Mouse (Mus musculus): Measurements from ENCODE around the gene Frmd4b. TPM values are rescaled to one million over a fixed set of nuclear protein-coding genes. Genes with fewer than 3 reads are reported as not detected.

Frmd4b gene
- polyA plus RNA-seq (2012; fragmentation: generic; extraction: Trizol): 0.59 TPM

DNA sequence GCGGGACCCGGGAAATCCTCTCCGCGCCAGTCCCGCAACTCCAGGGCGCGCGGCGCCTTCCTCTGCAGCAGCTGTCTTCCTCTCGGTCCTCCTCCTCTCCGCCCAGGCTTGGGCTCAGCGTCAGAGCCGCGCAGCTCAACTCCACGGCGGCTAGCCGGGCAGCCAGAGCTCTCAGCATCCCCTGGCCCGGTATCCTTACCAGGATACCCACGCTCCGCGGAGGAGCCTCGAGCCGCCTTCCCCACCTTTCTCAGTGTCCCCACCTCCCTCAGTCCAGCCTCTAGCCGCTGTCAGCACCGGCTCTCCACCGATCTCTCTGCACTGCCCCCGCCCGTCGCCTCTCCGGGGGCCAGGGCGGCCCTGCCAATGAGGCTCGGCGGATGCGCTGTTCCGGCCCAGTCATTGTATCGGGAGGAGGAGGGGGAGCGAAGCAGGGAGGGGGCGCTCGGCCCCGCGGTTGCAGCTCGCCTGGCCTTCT, at the start of gene Frmd4b:
Frmd4b (minus strand) TSS at position 276 of the 478 bp plus-strand sequence.
- Histone ChIP-seq H3K27me3 (ENCODE audit: control insufficient read depth, insufficient read depth, insufficient read length) (peaks cover 20% of the 10 kb centered on the region), H3K4me2 (ENCODE audit: low read depth) (no peak within 1 kb of the TSS), H3K79me2 (ENCODE audit: control insufficient read depth, insufficient read depth) (no peaks in the 10 kb centered on the region), H3ac (ENCODE audit: control insufficient read depth, insufficient read length) (no peak within 1 kb of the TSS), H3K4me3 (no peak within 1 kb of the TSS), H3K36me3 (ENCODE audit: control insufficient read depth, insufficient read depth) (no peaks in the 10 kb centered on the region)
- TF ChIP-seq MYOD1 (IDR thresholded peaks at IDR 0.05; ENCODE audit: control insufficient read depth in 1 of 3, insufficient read length in 2 of 3, low read depth in 2 of 3) (no peak), TCF3 (IDR thresholded peaks at IDR 0.05; ENCODE audit: insufficient read length, low read depth) (no peak), REST (IDR thresholded peaks at IDR 0.05; ENCODE audit: insufficient read depth, insufficient read length) (no peak), TCF12 (IDR thresholded peaks at IDR 0.05; ENCODE audit: insufficient read depth, poor library complexity, severe bottlenecking) (no peak), MYOG (IDR thresholded peaks at IDR 0.05; ENCODE audit: control insufficient read depth in 1 of 3, insufficient read depth in 1 of 3, insufficient read length in 2 of 3, low read depth in 2 of 3) (no peak), SRF (IDR thresholded peaks at IDR 0.05; ENCODE audit: control insufficient read depth, insufficient read length, low read depth) (no peak), USF1 (IDR thresholded peaks at IDR 0.05; ENCODE audit: low read depth) (no peak)

DNA sequence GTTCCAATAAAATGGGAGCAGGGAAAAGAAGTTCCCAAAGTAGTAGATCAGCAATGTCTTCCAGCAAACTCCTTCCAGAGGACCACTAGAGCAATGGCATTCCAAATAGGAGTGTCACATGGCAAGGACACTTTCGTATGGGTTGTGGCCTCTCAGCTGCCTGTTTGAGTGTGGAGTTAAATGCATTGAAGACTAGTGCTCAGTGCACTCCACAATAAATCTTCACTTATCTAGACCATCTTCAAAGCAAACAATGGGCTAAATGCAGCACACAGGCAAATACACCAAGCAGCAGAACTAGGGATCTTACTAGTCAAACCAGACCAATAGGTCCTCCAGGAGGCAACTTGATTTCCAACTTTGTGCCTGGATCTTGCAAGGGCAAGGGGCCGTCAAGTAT, 49.1 kb upstream of the Frmd4b start:
- H3K27me3 ChIP-seq (ENCODE audit: control insufficient read depth, insufficient read depth, insufficient read length): no peaks in the 10 kb centered on the region
- H3K4me2 ChIP-seq (ENCODE audit: low read depth): no peak overlapping the region
- no peaks in the 10 kb centered on the region for H3K36me3 ChIP-seq (ENCODE audit: control insufficient read depth, insufficient read depth)
- TF ChIP-seq MYOD1 (IDR thresholded peaks at IDR 0.05; ENCODE audit: control insufficient read depth in 1 of 3, insufficient read length in 2 of 3, low read depth in 2 of 3): no peak
- TF ChIP-seq REST (IDR thresholded peaks at IDR 0.05; ENCODE audit: insufficient read depth, insufficient read length): no peak
- no peak for TF ChIP-seq TCF3 (IDR thresholded peaks at IDR 0.05; ENCODE audit: insufficient read length, low read depth)
- TF ChIP-seq E2F4 (IDR thresholded peaks at IDR 0.05; ENCODE audit: insufficient read depth): no peak
- TF ChIP-seq TCF12 (IDR thresholded peaks at IDR 0.05; ENCODE audit: insufficient read depth, poor library complexity, severe bottlenecking): no peak
- no peak for TF ChIP-seq POLR2A (IDR thresholded peaks at IDR 0.05; ENCODE audit: insufficient read length, low read depth)
- TF ChIP-seq POLR2AphosphoS2 (IDR thresholded peaks at IDR 0.05; ENCODE audit: insufficient read length, low read depth): no peak
- TF ChIP-seq SRF (IDR thresholded peaks at IDR 0.05; ENCODE audit: control insufficient read depth, insufficient read length, low read depth): no peak
- no peak for TF ChIP-seq MYOG (IDR thresholded peaks at IDR 0.05; ENCODE audit: control insufficient read depth in 1 of 3, insufficient read depth in 1 of 3, insufficient read length in 2 of 3, low read depth in 2 of 3)
- no peak for TF ChIP-seq MAX (IDR thresholded peaks at IDR 0.05; ENCODE audit: low read depth)
- no peak for TF ChIP-seq USF1 (IDR thresholded peaks at IDR 0.05; ENCODE audit: low read depth)
- no peak for TF ChIP-seq CEBPB (IDR thresholded peaks at IDR 0.05; ENCODE audit: insufficient read depth, poor library complexity, severe bottlenecking)
- H3ac ChIP-seq (ENCODE audit: control insufficient read depth, insufficient read length): no peak overlapping the region
- H3K4me3 ChIP-seq: no peak overlapping the region
- H3K79me2 ChIP-seq (ENCODE audit: control insufficient read depth, insufficient read depth): no peaks in the 10 kb centered on the region

DNA sequence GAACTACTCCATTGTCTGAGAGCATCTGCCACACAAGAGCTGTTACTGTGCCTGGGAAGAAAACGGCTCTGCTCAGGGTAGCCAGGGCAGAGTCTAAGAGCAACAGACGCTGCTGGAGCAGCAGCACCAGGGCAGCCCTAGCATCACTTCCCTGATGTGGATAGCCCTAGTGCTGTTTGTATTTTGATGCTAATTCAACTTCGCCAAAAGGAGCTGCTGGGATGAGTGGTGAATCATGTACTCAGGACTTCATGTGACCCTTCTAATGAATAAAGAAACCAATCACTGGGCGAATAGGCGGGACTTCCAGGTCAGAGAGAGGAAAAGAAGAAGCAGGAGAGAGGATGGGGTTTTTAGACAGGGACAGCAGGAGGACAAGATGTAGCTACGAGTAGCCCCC, 41.6 kb upstream of the Frmd4b start:
- H3K79me2 ChIP-seq (ENCODE audit: control insufficient read depth, insufficient read depth): no peaks in the 10 kb centered on the region
- H3ac ChIP-seq (ENCODE audit: control insufficient read depth, insufficient read length): no peak overlapping the region
- no peak overlapping the region for H3K4me3 ChIP-seq
- H3K36me3 ChIP-seq (ENCODE audit: control insufficient read depth, insufficient read depth): no peaks in the 10 kb centered on the region
- H3K4me2 ChIP-seq (ENCODE audit: low read depth): no peak overlapping the region
- no peaks in the 10 kb centered on the region for H3K27me3 ChIP-seq (ENCODE audit: control insufficient read depth, insufficient read depth, insufficient read length)
- TF ChIP-seq E2F4 (IDR thresholded peaks at IDR 0.05; ENCODE audit: insufficient read depth): no peak
- no peak for TF ChIP-seq MYOD1 (IDR thresholded peaks at IDR 0.05; ENCODE audit: control insufficient read depth in 1 of 3, insufficient read length in 2 of 3, low read depth in 2 of 3)
- no peak for TF ChIP-seq MYOG (IDR thresholded peaks at IDR 0.05; ENCODE audit: control insufficient read depth in 1 of 3, insufficient read depth in 1 of 3, insufficient read length in 2 of 3, low read depth in 2 of 3)
- TF ChIP-seq REST (IDR thresholded peaks at IDR 0.05; ENCODE audit: insufficient read depth, insufficient read length): no peak
- TF ChIP-seq MAX (IDR thresholded peaks at IDR 0.05; ENCODE audit: low read depth): no peak
- TF ChIP-seq POLR2AphosphoS2 (IDR thresholded peaks at IDR 0.05; ENCODE audit: insufficient read length, low read depth): no peak

DNA sequence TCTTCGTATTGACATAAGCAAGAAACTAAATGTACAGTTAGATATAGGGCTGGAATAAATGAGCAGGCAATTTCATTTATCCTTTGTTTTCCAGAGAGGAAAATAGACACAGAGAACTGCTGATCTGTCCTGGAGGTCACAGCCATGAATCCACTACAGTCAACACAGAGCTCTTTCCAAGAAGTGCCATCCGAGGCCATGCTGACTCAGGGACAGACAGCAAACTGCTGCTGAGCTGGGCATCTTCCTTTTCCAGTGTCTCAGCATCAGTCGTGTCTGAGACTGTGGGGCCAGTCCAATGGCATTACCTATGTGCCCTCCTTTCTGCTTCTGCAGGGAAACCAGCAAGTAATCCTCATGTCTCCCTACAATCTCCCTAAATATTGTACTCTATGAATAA, 38.6 kb upstream of the Frmd4b start:
- H3K4me2 ChIP-seq (ENCODE audit: low read depth): no peak overlapping the region
- H3K27me3 ChIP-seq (ENCODE audit: control insufficient read depth, insufficient read depth, insufficient read length): no peaks in the 10 kb centered on the region
- no peaks in the 10 kb centered on the region for H3K79me2 ChIP-seq (ENCODE audit: control insufficient read depth, insufficient read depth)
- H3K4me3 ChIP-seq: no peak overlapping the region
- no peak for TF ChIP-seq USF1 (IDR thresholded peaks at IDR 0.05; ENCODE audit: low read depth)
- no peak for TF ChIP-seq MAX (IDR thresholded peaks at IDR 0.05; ENCODE audit: low read depth)
- no peak overlapping the region for H3ac ChIP-seq (ENCODE audit: control insufficient read depth, insufficient read length)
- no peaks in the 10 kb centered on the region for H3K36me3 ChIP-seq (ENCODE audit: control insufficient read depth, insufficient read depth)

DNA sequence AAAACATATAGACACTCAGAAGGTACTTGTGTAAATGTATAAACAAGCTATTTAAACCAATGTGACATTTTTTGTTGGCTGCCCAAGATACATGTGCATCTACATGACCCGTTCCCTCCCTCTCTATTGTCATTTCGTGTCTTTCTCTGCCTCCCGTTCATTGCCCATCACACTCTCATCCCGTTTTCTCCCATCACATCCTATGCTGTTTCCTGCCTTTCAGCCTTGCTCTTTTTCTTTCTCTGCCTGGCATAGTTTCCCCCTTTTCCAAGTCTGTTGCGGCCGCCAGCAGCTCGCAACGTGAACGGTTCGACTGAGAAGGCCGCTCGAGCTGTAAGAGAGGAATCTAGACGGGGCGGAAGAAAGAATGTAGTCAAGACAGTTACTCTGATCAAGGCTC, 30.2 kb upstream of the Frmd4b start:
- no peak for TF ChIP-seq POLR2AphosphoS2 (IDR thresholded peaks at IDR 0.05; ENCODE audit: insufficient read length, low read depth)
- Histone ChIP-seq H3K4me3 (no peak overlapping the region), H3K4me2 (ENCODE audit: low read depth) (no peak overlapping the region), H3ac (ENCODE audit: control insufficient read depth, insufficient read length) (no peak overlapping the region), H3K36me3 (ENCODE audit: control insufficient read depth, insufficient read depth) (no peaks in the 10 kb centered on the region), H3K27me3 (ENCODE audit: control insufficient read depth, insufficient read depth, insufficient read length) (no peaks in the 10 kb centered on the region), H3K79me2 (ENCODE audit: control insufficient read depth, insufficient read depth) (no peaks in the 10 kb centered on the region)

DNA sequence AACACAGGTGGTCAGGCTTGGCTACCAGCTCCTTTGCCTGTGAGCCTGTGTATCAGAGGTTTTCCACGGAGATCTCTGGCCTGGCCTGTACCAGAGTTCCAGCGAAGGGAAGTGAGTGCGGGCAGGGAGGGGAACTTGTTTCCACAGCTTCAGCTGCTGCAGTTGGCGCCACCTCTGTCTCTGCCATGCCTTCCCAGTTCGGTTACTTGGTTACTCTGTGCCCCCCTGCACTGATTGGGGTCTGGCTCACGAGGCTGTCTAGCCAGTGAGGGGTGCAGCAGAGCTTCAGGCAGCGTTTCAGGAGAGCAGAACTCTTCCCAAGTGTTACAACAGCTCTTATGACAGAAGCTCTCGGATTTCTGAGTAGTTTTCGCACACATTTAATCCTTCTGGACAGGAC, 6.0 kb upstream of the Frmd4b start:
- Histone ChIP-seq H3K36me3 (ENCODE audit: control insufficient read depth, insufficient read depth) (no peaks in the 10 kb centered on the region), H3K79me2 (ENCODE audit: control insufficient read depth, insufficient read depth) (no peaks in the 10 kb centered on the region), H3K4me3 (no peak overlapping the region), H3K4me2 (ENCODE audit: low read depth) (no peak overlapping the region), H3K27me3 (ENCODE audit: control insufficient read depth, insufficient read depth, insufficient read length) (no peaks in the 10 kb centered on the region), H3ac (ENCODE audit: control insufficient read depth, insufficient read length) (no peak overlapping the region)
- TF ChIP-seq MAX (IDR thresholded peaks at IDR 0.05; ENCODE audit: low read depth) (no peak), CEBPB (IDR thresholded peaks at IDR 0.05; ENCODE audit: insufficient read depth, poor library complexity, severe bottlenecking) (no peak), MYOG (IDR thresholded peaks at IDR 0.05; ENCODE audit: control insufficient read depth in 1 of 3, insufficient read depth in 1 of 3, insufficient read length in 2 of 3, low read depth in 2 of 3) (no peak), REST (IDR thresholded peaks at IDR 0.05; ENCODE audit: insufficient read depth, insufficient read length) (no peak), USF1 (IDR thresholded peaks at IDR 0.05; ENCODE audit: low read depth) (no peak), SRF (IDR thresholded peaks at IDR 0.05; ENCODE audit: control insufficient read depth, insufficient read length, low read depth) (no peak), TCF3 (IDR thresholded peaks at IDR 0.05; ENCODE audit: insufficient read length, low read depth) (no peak), POLR2A (IDR thresholded peaks at IDR 0.05; ENCODE audit: insufficient read length, low read depth) (no peak), MYOD1 (IDR thresholded peaks at IDR 0.05; ENCODE audit: control insufficient read depth in 1 of 3, insufficient read length in 2 of 3, low read depth in 2 of 3) (no peak), TCF12 (IDR thresholded peaks at IDR 0.05; ENCODE audit: insufficient read depth, poor library complexity, severe bottlenecking) (no peak), E2F4 (IDR thresholded peaks at IDR 0.05; ENCODE audit: insufficient read depth) (no peak), POLR2AphosphoS2 (IDR thresholded peaks at IDR 0.05; ENCODE audit: insufficient read length, low read depth) (no peak)
